Mouse (Mus musculus): ENCODE data around the gene Plin5. TPM values are rescaled to one million over a fixed set of nuclear protein-coding genes. Genes with fewer than 3 reads are reported as not detected.

The Plin5 gene
- total RNA-seq, 2 experiments from 2014 or later = 0.59 to 0.99 TPM

- intact Hi-C loops (cut with DNase I) = loop anchor here (2.0 to 5.0 kb wide), 2 partner anchors 24 to 123 kb away; partner anchors contain the start of gene Fem1a
- peak in 1 of 2 experiments; percentile 48 for DNase-seq (ENCODE audit: low spot score in 2 of 2)
Observed at GRCm38 (mm10) chr17:56134463-56134971, 17.1 kb upstream of the Plin5 start.

- no peak for DNase-seq (ENCODE audit: low spot score in 2 of 2)
- intact Hi-C loops (cut with DNase I) = loop anchor here (2.0 to 5.0 kb wide), 2 partner anchors 25 to 124 kb away; partner anchors contain the start of gene Fem1a
Observed at GRCm38 (mm10) chr17:56133457-56134363, 16.3 kb upstream of the Plin5 start.

GRCm38 (mm10) chr17:56132661-56133060 lies 15.3 kb upstream of the Plin5 start:
- intact Hi-C loops (cut with DNase I) = loop anchor here (5.0 kb wide), 1 partner anchor 125 kb away; the partner anchor contains the start of gene Fem1a
- no peak for DNase-seq (ENCODE audit: low spot score in 2 of 2)

GRCm38 (mm10) chr17:56131814-56132213 lies 14.4 kb upstream of the Plin5 start:
- intact Hi-C loops (cut with DNase I) = loop anchor here (5.0 kb wide), 1 partner anchor 125 kb away; the partner anchor contains the start of gene Fem1a
- DNase-seq (ENCODE audit: low spot score in 2 of 2) = peak in 1 of 2 experiments; percentile 46

GRCm38 (mm10) chr17:56131136-56131535 lies 13.7 kb upstream of the Plin5 start:
- no peak for DNase-seq (ENCODE audit: low spot score in 2 of 2)
- intact Hi-C loops (cut with DNase I) = loop anchor here (5.0 kb wide), 1 partner anchor 126 kb away; the partner anchor contains the start of gene Fem1a

- intact Hi-C loops (cut with DNase I) = no loop called here
- DNase-seq (ENCODE audit: low spot score in 2 of 2) = no peak
Observed at GRCm38 (mm10) chr17:56128246-56128645, 10.8 kb upstream of the Plin5 start.

- DNase-seq (ENCODE audit: low spot score in 2 of 2) = no peak
- intact Hi-C loops (cut with DNase I) = no loop called here
Observed at GRCm38 (mm10) chr17:56126175-56126574, 8.8 kb upstream of the Plin5 start.

GRCm38 (mm10) chr17:56125276-56125630 lies 7.9 kb upstream of the Plin5 start:
- intact Hi-C loops (cut with DNase I) = no loop called here
- DNase-seq (ENCODE audit: low spot score in 2 of 2) = no peak

GRCm38 (mm10) chr17:56124377-56125275 lies 7.2 kb upstream of the Plin5 start:
- intact Hi-C loops (cut with DNase I) = loop anchor here (5.0 kb wide), 1 partner anchor 33 kb away; no protein-coding TSS in a partner anchor
- DNase-seq (ENCODE audit: low spot score in 2 of 2) = peak; percentile 50 to 58

- intact Hi-C loops (cut with DNase I) = loop anchor here (5.0 kb wide), 1 partner anchor 33 kb away; no protein-coding TSS in a partner anchor
- DNase-seq (ENCODE audit: low spot score in 2 of 2) = no peak
Observed at GRCm38 (mm10) chr17:56123681-56124340, 6.4 kb upstream of the Plin5 start.

- intact Hi-C loops (cut with DNase I) = loop anchor here (5.0 kb wide), 1 partner anchor 34 kb away; no protein-coding TSS in a partner anchor
- DNase-seq (ENCODE audit: low spot score in 2 of 2) = no peak
Observed at GRCm38 (mm10) chr17:56123161-56123560, 5.8 kb upstream of the Plin5 start.

GRCm38 (mm10) chr17:56121826-56122225 lies 4.4 kb upstream of the Plin5 start, which contains the start of gene Lrg1:
Lrg1 (minus strand) TSS chr17:56122001.
- intact Hi-C loops (cut with DNase I) = loop anchor here (5.0 kb wide), 1 partner anchor 35 kb away; no protein-coding TSS in a partner anchor
- no peak for DNase-seq (ENCODE audit: low spot score in 2 of 2)

- DNase-seq (ENCODE audit: low spot score in 2 of 2) = no peak
- intact Hi-C loops (cut with DNase I) = loop anchor here (5.0 kb wide), 1 partner anchor 37 kb away; no protein-coding TSS in a partner anchor
Observed at GRCm38 (mm10) chr17:56119981-56120880, 2.8 kb upstream of the Plin5 start.

GRCm38 (mm10) chr17:56119431-56119830 lies 2.0 kb upstream of the Plin5 start:
- DNase-seq (ENCODE audit: low spot score in 2 of 2) = no peak
- intact Hi-C loops (cut with DNase I) = no loop called here

- DNase-seq (ENCODE audit: low spot score in 2 of 2) = no peak
- intact Hi-C loops (cut with DNase I) = no loop called here
Observed at GRCm38 (mm10) chr17:56116193-56116592, 1.2 kb downstream of the Plin5 start.

- intact Hi-C loops (cut with DNase I) = no loop called here
- DNase-seq (ENCODE audit: low spot score in 2 of 2) = no peak
Observed at GRCm38 (mm10) chr17:56112743-56113142, 4.7 kb downstream of the Plin5 start.

- peak; percentile 44 to 62 for DNase-seq (ENCODE audit: low spot score in 2 of 2)
- intact Hi-C loops (cut with DNase I) = no loop called here
Observed at GRCm38 (mm10) chr17:56111864-56112263, 5.5 kb downstream of the Plin5 start.

- DNase-seq (ENCODE audit: low spot score in 2 of 2) = no peak
- intact Hi-C loops (cut with DNase I) = no loop called here
Observed at GRCm38 (mm10) chr17:56111021-56111420, 6.4 kb downstream of the Plin5 start.

All from left cerebral cortex, postnatal 36 days (tissue).